Mouse (Mus musculus) CD8-positive naive resting alpha-beta T cell, adult 57 days (primary cell): Measurements from ENCODE around the gene Ttc13. TPM values are rescaled to one million over a fixed set of nuclear protein-coding genes. Genes with fewer than 3 reads are reported as not detected.

Source experiments
- total RNA-seq: library from RNA; stranded (reverse); gene quantifications from one replicate; pipeline ENCODE4 v1.2.4, GENCODE M21; 2023

Ttc13 gene
- total RNA-seq = 198 TPM

GRCm38 (mm10) chr8:124721862-124722515, at the start of gene Ttc13, which contains the start of gene Arv1:
Ttc13 (minus strand) TSS chr8:124721983.
Arv1 (plus strand) TSS chr8:124722139.

DNA sequence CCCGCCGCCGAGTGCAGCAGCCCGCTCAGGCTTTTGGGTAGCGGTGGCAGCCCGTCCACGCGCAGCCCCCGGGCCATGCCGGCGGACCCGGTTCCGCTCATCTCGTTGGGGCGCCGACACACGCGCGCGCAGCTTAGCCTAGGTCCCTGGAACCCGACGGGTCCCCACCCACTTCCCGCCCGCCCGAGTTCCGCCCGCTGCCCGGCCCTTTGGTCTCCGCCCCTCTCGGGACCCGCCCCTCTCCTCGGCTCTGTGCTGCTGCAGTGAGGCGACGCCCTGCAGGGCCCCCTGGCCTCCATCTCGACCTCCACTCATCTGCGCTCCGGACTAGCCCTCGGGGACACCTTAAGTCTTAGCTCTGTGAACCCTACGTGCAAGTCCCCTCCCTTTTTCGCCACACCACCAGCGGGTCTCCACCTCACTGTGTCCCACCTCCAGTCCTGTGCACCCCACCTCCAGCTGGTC, 30.0 kb upstream of the Ttc13 start, which contains the start of gene Fam89a:
Gene Fam89a, minus strand, starts transcription at position 124 of the 465 bp plus-strand sequence.

GRCm38 (mm10) chr8:124663112-124663873, 58.5 kb downstream of the Ttc13 start, which contains the start of gene 2310022B05Rik:
2310022B05Rik (minus strand) TSS chr8:124663369.

Other genes with a start within 250 kb of the Ttc13 start
- gene Cog2, start 201.2 kb downstream of the Ttc13 start, total RNA-seq = 41.4 TPM
- gene Agt, start 152.3 kb downstream of the Ttc13 start, total RNA-seq = not detected
- gene Capn9, start 145.9 kb downstream of the Ttc13 start, total RNA-seq = not detected
- gene 2310022B05Rik, start 58.6 kb downstream of the Ttc13 start, total RNA-seq = 5.5 TPM
- gene Arv1, start 156 bp upstream of the Ttc13 start, total RNA-seq = 30.6 TPM
- 1.4 TPM for gene Fam89a, start 29.8 kb upstream of the Ttc13 start, total RNA-seq
- not detected for gene Trim67, start 71.1 kb upstream of the Ttc13 start, total RNA-seq
- gene Gnpat, start 141.1 kb upstream of the Ttc13 start, total RNA-seq = 57.3 TPM
- gene 2810004N23Rik, start 141.1 kb upstream of the Ttc13 start, total RNA-seq = 24.5 TPM
- 11.1 TPM for gene Exoc8, start 175.7 kb upstream of the Ttc13 start, total RNA-seq
- 37.7 TPM for gene Sprtn, start 175.9 kb upstream of the Ttc13 start, total RNA-seq
- 30.1 TPM for gene Egln1, start 227.3 kb upstream of the Ttc13 start, total RNA-seq